Mouse (Mus musculus) cortical plate, adult 2 months (tissue): ENCODE results near the gene Krtap10-4. TPM values are rescaled to one million over a fixed set of nuclear protein-coding genes. Genes with fewer than 3 reads are reported as not detected.
"Not testable (repeated sequence)": the region's sequence is repeated elsewhere in the genome, so short reads cannot be mapped to it uniquely, and the experiment has no call there.

Source experiments
- H3K27ac ChIP-seq: fragments of 200-500 bp; 2 replicates; pipeline ENCODE4 v1.5.1; 2012; ENCODE audit warnings: low read length, control low read depth, inconsistent platforms; ENCODE audit not compliant: insufficient read depth
- H3K4me1 ChIP-seq: fragments of 200-500 bp; 2 replicates; pipeline ENCODE4 v1.6.1; 2011; ENCODE audit warnings: low read length; ENCODE audit not compliant: control insufficient read depth, insufficient read depth
- H3K4me3 ChIP-seq: fragments of 200-500 bp; 2 replicates; pipeline ENCODE4 v1.5.1; 2011; ENCODE audit warnings: mild to moderate bottlenecking, low read length, control low read depth; ENCODE audit not compliant: insufficient read depth
- CTCF ChIP-seq: fragments of 200-500 bp; IDR thresholded peaks from 2 replicates; pipeline ENCODE4 v1.5.1; 2011; ENCODE audit warnings: mild to moderate bottlenecking, control low read depth, low read length; ENCODE audit not compliant: insufficient read depth; ENCODE audit errors: extremely low read depth
- POLR2A ChIP-seq: fragments of 200-500 bp; IDR thresholded peaks from 2 replicates; pipeline ENCODE4 v1.6.1; 2011; ENCODE audit warnings: mild to moderate bottlenecking, low read length, control low read depth; ENCODE audit not compliant: insufficient read depth; ENCODE audit errors: extremely low read depth
- polyA plus RNA-seq: library from polyadenylated mRNA; depleted of rRNA; stranded (reverse); fragments of >200 nt; gene quantifications from 2 replicates; pipeline ENCODE4 v1.2.3, GENCODE M21; 2012; rRNA removed

The Krtap10-4 gene
- polyA plus RNA-seq, 1 experiment, result not detected

DNA sequence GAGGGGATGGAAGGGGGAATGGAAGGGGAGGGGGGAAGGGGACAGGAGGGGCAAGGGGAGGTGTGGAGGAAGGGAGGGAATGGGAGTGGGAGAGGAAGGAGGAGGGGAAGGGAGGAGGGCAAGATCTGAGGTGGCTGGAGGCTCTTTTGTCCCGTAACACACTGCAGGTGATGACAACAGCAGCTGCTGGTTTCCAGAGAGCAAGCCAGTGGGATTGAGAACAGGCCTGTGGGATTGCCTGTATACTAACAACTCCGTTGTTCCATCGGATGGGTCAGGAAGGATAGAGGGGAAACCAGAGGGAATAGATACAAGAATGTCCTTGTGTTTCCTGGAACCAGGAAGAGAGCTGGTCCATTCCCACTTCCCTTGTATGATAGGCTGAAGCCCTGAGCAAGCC lies 29.2 kb downstream of the Krtap10-4 start:
- no peaks in the 10 kb centered on the region for H3K4me1 ChIP-seq
- no peak overlapping the region for H3K27ac ChIP-seq
- no peak for TF ChIP-seq CTCF
- no peak for TF ChIP-seq POLR2A
- no peak overlapping the region for H3K4me3 ChIP-seq

DNA sequence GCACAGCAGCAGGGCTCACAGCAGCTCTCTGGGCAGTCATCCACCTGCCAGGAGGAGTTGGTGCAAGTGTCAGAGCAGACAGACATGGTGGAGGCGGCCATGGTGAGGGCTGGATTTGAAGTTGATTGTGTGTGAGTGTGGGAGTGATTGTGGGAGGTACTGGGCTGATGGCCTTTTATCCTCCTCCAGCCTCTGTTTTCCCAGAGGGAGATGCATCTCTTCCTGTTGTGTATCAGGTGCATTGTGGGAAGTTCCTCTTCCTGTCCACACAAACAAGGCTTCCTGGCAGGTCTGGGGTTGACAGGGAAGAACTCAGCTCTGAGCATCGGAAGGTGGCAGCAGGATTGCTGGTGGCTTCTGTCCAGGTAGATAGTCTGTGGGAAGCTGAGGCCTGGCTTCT lies 31.9 kb downstream of the Krtap10-4 start, which contains the start of gene Gm9639:
TSS of gene Gm9639 (minus strand) at position 101 of the 400 bp plus-strand sequence.
- TF ChIP-seq CTCF (no peak), POLR2A (no peak)
- H3K4me1 ChIP-seq, result no peaks in the 10 kb centered on the region
- H3K4me3 ChIP-seq, result no peak within 1 kb of the TSS
- no peak within 1 kb of the TSS for H3K27ac ChIP-seq

GRCm38 (mm10) chr10:77788621-77789020 lies 38.3 kb downstream of the Krtap10-4 start:
- Histone ChIP-seq H3K4me3 (no peak overlapping the region), H3K27ac (no peak overlapping the region), H3K4me1 (no peaks in the 10 kb centered on the region)
- TF ChIP-seq POLR2A (no peak), CTCF (no peak)

DNA sequence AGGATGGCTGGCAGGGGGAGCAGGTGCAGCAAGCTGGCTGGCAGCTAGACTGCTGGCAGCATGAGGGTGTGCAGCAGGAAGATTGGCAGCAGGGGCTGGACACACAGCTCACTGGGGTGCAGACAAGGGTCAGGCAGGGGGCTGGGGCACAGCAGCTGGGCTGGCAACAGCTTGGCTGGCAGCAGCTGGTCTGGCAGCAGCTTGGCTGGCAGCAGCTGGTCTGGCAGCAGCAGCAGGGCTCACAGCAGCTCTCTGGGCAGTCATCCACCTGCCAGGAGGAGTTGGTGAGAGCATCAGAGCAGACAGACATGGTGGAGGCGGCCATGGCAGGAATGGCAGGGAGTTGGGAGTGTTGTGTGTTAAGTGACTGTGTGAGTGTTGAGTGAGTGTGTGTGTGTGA lies 39.0 kb downstream of the Krtap10-4 start, which contains the start of gene Gm7137:
TSS of gene Gm7137 (minus strand) at position 325 of the 400 bp plus-strand sequence.
- H3K4me1 ChIP-seq, H3K4me3 ChIP-seq, H3K27ac ChIP-seq: not testable (repeated sequence)

GRCm38 (mm10) chr10:77783396-77783795 lies 43.5 kb downstream of the Krtap10-4 start:
- H3K4me3 ChIP-seq, H3K4me1 ChIP-seq, H3K27ac ChIP-seq: not testable (repeated sequence)

- not testable (repeated sequence) for H3K4me3 ChIP-seq, H3K4me1 ChIP-seq, H3K27ac ChIP-seq
Observed at GRCm38 (mm10) chr10:77782442-77782841, 44.5 kb downstream of the Krtap10-4 start, which contains the start of gene Gm3250. Gm3250 (minus strand) TSS chr10:77782542.

DNA sequence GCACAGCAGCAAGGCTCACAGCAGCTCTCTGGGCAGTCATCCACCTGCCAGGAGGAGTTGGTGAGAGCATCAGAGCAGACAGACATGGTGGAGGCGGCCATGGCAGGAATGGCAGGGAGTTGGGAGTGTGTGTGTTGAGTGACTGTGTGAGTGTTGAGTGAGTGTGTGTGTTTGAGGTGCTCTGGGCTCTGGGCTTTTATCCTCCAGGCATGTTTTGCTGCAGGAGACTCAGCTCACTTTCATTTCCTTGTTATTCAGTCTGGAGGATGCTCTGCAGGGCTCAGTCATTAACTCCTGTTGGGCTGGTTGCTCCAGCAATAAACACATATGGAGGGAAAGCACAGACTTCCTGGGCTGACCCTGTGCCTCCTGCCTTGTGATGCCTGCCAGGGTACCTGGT lies 50.1 kb downstream of the Krtap10-4 start, which contains the start of gene Gm7138:
TSS of gene Gm7138 (minus strand) at position 101 of the 400 bp plus-strand sequence.
- H3K4me3 ChIP-seq, H3K4me1 ChIP-seq, H3K27ac ChIP-seq: not testable (repeated sequence)

Other genes with a start within 250 kb of the Krtap10-4 start
- 111 and 113 TPM in 2 replicates for gene Pttg1ip, start 245.4 kb downstream of the Krtap10-4 start, polyA plus RNA-seq
- 270 and 272 TPM in 2 replicates for gene Sumo3, start 221.0 kb downstream of the Krtap10-4 start, polyA plus RNA-seq
- 9.3 TPM in 1 of 2 replicates, not detected in the other for gene Gm49325, start 220.9 kb downstream of the Krtap10-4 start, polyA plus RNA-seq
- gene Ube2g2, start 204.8 kb downstream of the Krtap10-4 start, polyA plus RNA-seq, result 38.8 and 40.7 TPM in 2 replicates
- 0.29 TPM in 1 of 2 replicates, not detected in the other for gene Tspear, start 140.5 kb downstream of the Krtap10-4 start, polyA plus RNA-seq
- gene Gm19402, start 136.3 kb downstream of the Krtap10-4 start, polyA plus RNA-seq, result not detected in 2 replicates
- gene Gm9508, start 129.9 kb downstream of the Krtap10-4 start, polyA plus RNA-seq, result not detected in 2 replicates
- not detected in 2 replicates for gene Gm10272, start 120.5 kb downstream of the Krtap10-4 start, polyA plus RNA-seq
- not detected in 2 replicates for gene Gm10024, start 115.6 kb downstream of the Krtap10-4 start, polyA plus RNA-seq
- not detected in 2 replicates for gene Gm10142, start 111.3 kb downstream of the Krtap10-4 start, polyA plus RNA-seq
- not detected in 2 replicates for gene Krtap12-1, start 106.5 kb downstream of the Krtap10-4 start, polyA plus RNA-seq
- not detected in 2 replicates for gene Gm10100, start 100.6 kb downstream of the Krtap10-4 start, polyA plus RNA-seq
- not detected in 2 replicates for gene Gm18596, start 84.5 kb downstream of the Krtap10-4 start, polyA plus RNA-seq
- not detected in 2 replicates for gene Gm9736, start 75.7 kb downstream of the Krtap10-4 start, polyA plus RNA-seq
- not detected in 2 replicates for gene Gm3233, start 67.4 kb downstream of the Krtap10-4 start, polyA plus RNA-seq
- not detected in 2 replicates for gene Gm3238, start 55.8 kb downstream of the Krtap10-4 start, polyA plus RNA-seq
- not detected in 2 replicates for gene Gm7138, start 50.2 kb downstream of the Krtap10-4 start, polyA plus RNA-seq
- gene Gm3250, start 44.6 kb downstream of the Krtap10-4 start, polyA plus RNA-seq, result not detected in 2 replicates
- gene Gm7137, start 38.9 kb downstream of the Krtap10-4 start, polyA plus RNA-seq, result not detected in 2 replicates
- not detected in 2 replicates for gene Gm9639, start 32.0 kb downstream of the Krtap10-4 start, polyA plus RNA-seq
- not detected in 2 replicates for gene Gm19668, start 28.0 kb downstream of the Krtap10-4 start, polyA plus RNA-seq
- gene Gm9507, start 15.3 kb downstream of the Krtap10-4 start, polyA plus RNA-seq, result not detected in 2 replicates
- gene Gm2696, start 12.4 kb downstream of the Krtap10-4 start, polyA plus RNA-seq, result not detected in 2 replicates
- not detected in 2 replicates for gene Krtap10-10, start 8.9 kb upstream of the Krtap10-4 start, polyA plus RNA-seq
- not detected in 2 replicates for gene Gm36176, start 19.7 kb upstream of the Krtap10-4 start, polyA plus RNA-seq
- gene Gm10318, start 25.8 kb upstream of the Krtap10-4 start, polyA plus RNA-seq, result 0.15 TPM in 1 of 2 replicates, not detected in the other
- gene Gm3285, start 34.9 kb upstream of the Krtap10-4 start, polyA plus RNA-seq, result not detected in 2 replicates
- gene Lrrc3, start 75.4 kb upstream of the Krtap10-4 start, polyA plus RNA-seq, result 7.3 and 7.7 TPM in 2 replicates
- 30.8 and 32.0 TPM in 2 replicates for gene Trpm2, start 143.5 kb upstream of the Krtap10-4 start, polyA plus RNA-seq
- 74.0 and 74.4 TPM in 2 replicates for gene 1810043G02Rik, start 151.4 kb upstream of the Krtap10-4 start, polyA plus RNA-seq
- gene Pfkl, start 183.0 kb upstream of the Krtap10-4 start, polyA plus RNA-seq, result 158 and 186 TPM in 2 replicates
- gene Dnmt3l, start 214.9 kb upstream of the Krtap10-4 start, polyA plus RNA-seq, result 0.13 and 0.38 TPM in 2 replicates
- 0.32 and 0.65 TPM in 2 replicates for gene Aire, start 216.5 kb upstream of the Krtap10-4 start, polyA plus RNA-seq
- gene Icosl, start 242.2 kb upstream of the Krtap10-4 start, polyA plus RNA-seq, result 5.3 and 6.3 TPM in 2 replicates